Mouse (Mus musculus): ENCODE measurements around the gene Krtap13.

- TF ChIP-seq GATA1 (IDR thresholded peaks at IDR 0.05; ENCODE audit: low read length) = no peak
- TF ChIP-seq TAL1 (IDR thresholded peaks at IDR 0.05; ENCODE audit: low read length) = no peak
These were observed 6.6 kb downstream of the Krtap13 start for GRCm38 (mm10) chr16:88744750-88745340.

Measured in erythroblast, embryonic 14.5 days (primary cell).